Mouse (Mus musculus) midbrain, embryonic 16.5 days (tissue): ENCODE data around the gene Reep3. TPM values are rescaled to one million over a fixed set of nuclear protein-coding genes. Genes with fewer than 3 reads are reported as not detected.

Experiments
- ATAC-seq: fragments of 200-750 bp; cut with Nextera tagmentation; 2 replicates; pipeline ENCODE4 v1.8.0; 2017; ENCODE audit warnings: moderate TSS enrichment
- H3K27ac ChIP-seq: fragments of 300-500 bp; sonication (generic); 2 replicates; pipeline ENCODE4 v1.5.1; 2014; ENCODE audit warnings: mild to moderate bottlenecking, low read length, mixed read lengths
- H3K27me3 ChIP-seq: fragments of 300-500 bp; sonication (generic); 2 replicates; pipeline ENCODE4 v1.6.1; 2014; ENCODE audit warnings: low read depth, low read length, mixed read lengths; ENCODE audit not compliant: control insufficient read depth, insufficient read depth
- H3K36me3 ChIP-seq: fragments of 300-500 bp; sonication (generic); 2 replicates; pipeline ENCODE4 v1.6.1; 2014; ENCODE audit warnings: mild to moderate bottlenecking, low read length, moderate library complexity, mixed read lengths; ENCODE audit not compliant: control insufficient read depth, insufficient read depth
- H3K4me1 ChIP-seq: fragments of 300-500 bp; sonication (generic); 2 replicates; pipeline ENCODE4 v1.6.1; 2014; ENCODE audit warnings: mild to moderate bottlenecking, low read length, mixed read lengths; ENCODE audit not compliant: control insufficient read depth, insufficient read depth
- H3K4me2 ChIP-seq: fragments of 300-500 bp; sonication (generic); 2 replicates; pipeline ENCODE4 v1.6.1; 2014; ENCODE audit warnings: mild to moderate bottlenecking, low read length, mixed read lengths
- H3K4me3 ChIP-seq: fragments of 300-500 bp; sonication (generic); 2 replicates; pipeline ENCODE4 v1.5.1; 2014; ENCODE audit warnings: low read depth, mild to moderate bottlenecking, low read length, moderate library complexity, mixed read lengths
- H3K9ac ChIP-seq: fragments of 300-500 bp; sonication (generic); 2 replicates; pipeline ENCODE4 v1.6.1; 2014; ENCODE audit warnings: low read depth, low read length, mixed read lengths
- H3K9me3 ChIP-seq: fragments of 300-500 bp; sonication (generic); replicated peaks from 2 replicates; pipeline ENCODE4 v1.6.1; 2014; ENCODE audit warnings: mild to moderate bottlenecking, low read length, mixed read lengths; ENCODE audit not compliant: control insufficient read depth, poor library complexity, severe bottlenecking
- WGBS: fragments of 180-500 bp; shearing (Covaris S2); extraction: QIAGEN DNeasy Blood & Tissue Kit; methylation state at CpG from one replicate; pipeline ENCODE4 v1.1.7; 2014; 5-methylcytosine and 5-hydroxymethylcytosine counted together
- polyA plus RNA-seq: library from polyadenylated mRNA; unstranded; fragments of >200 nt; fragmentation: Nextera tagmentation; extraction: Ambion mirVana; gene quantifications from 2 replicates; pipeline ENCODE4 v1.2.1, GENCODE M21; 2015

The Reep3 gene
- polyA plus RNA-seq, 1 experiment from 2014 or later: 28.2 TPM

DNA sequence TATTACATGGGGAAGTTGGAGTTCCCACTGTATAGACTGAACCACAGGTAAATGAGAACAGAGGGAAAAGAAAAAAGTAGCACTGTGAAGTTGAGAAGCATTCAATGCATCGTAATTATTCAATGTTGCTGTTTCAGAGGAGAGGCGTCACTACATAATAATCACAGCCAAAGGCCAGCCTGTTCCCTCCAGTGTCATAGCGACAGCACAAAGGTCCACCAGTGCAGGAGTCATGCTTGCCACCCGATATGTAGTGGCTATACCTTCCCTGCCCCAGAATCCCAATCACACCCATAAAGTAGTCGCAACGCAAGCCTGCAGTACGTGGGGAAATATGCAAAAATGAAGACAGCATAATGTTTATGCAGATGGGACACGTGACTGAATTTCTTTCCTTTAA is 70.4 kb downstream of the Reep3 start:
- ATAC-seq: 0 out of 2 replicates have a peak, but pooled peaks have one; percentile 34
- Histone ChIP-seq H3K36me3 (no peaks in the 10 kb centered on the region), H3K4me2 (no peak overlapping the region), H3K27me3 (no peaks in the 10 kb centered on the region), H3K27ac (peak overlapping the region; percentile 50), H3K9me3 (no peaks in the 10 kb centered on the region), H3K9ac (no peak overlapping the region), H3K4me1 (peaks cover 8% of the 10 kb centered on the region; the same call in 1 of the 2 replicates), H3K4me3 (no peak overlapping the region)
- 63% methylated on average over 8 of the region's 8 CpGs for WGBS

- no peak overlapping the region for H3K9ac ChIP-seq
- peaks cover 8% of the 10 kb centered on the region; the same call in 1 of the 2 replicates for H3K4me1 ChIP-seq
- H3K4me2 ChIP-seq: no peak overlapping the region
- no peak overlapping the region for H3K4me3 ChIP-seq
- peak; percentile 83 for ATAC-seq
- no peaks in the 10 kb centered on the region for H3K9me3 ChIP-seq
- H3K27ac ChIP-seq: peak overlapping the region; percentile 50
- H3K27me3 ChIP-seq: no peaks in the 10 kb centered on the region
- no peaks in the 10 kb centered on the region for H3K36me3 ChIP-seq
- 61% methylated on average over 10 of the region's 10 CpGs for WGBS
Measured at GRCm38 (mm10) chr10:67025573-67026236, 71.0 kb downstream of the Reep3 start.

GRCm38 (mm10) chr10:67024391-67024790 is 72.4 kb downstream of the Reep3 start:
- Histone ChIP-seq H3K27ac (no peak overlapping the region), H3K9ac (no peak overlapping the region), H3K4me1 (peaks cover 8% of the 10 kb centered on the region; the same call in 1 of the 2 replicates), H3K36me3 (no peaks in the 10 kb centered on the region), H3K4me3 (no peak overlapping the region), H3K9me3 (no peaks in the 10 kb centered on the region), H3K4me2 (no peak overlapping the region), H3K27me3 (no peaks in the 10 kb centered on the region)
- WGBS: 95% methylated on average over 6 of the region's 6 CpGs
- no peak for ATAC-seq

DNA sequence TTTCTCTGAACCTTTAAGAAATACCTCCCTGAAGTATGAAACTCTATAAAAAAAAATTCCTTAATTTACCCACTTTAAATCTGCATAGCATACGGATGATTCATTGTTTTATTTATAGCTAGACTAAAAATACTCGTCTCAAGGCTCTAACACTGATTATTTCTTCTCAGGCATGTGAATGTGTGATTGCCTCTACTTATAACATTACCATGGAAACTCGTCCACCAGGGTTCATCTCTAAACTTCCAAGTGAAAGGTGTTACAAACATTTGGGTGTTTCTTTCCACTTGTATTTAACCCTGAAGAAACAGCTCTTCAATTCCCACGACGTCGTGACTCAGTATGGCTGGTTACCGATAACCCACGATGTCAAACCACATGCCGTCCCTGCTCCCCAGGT is 73.7 kb downstream of the Reep3 start:
- no peak for ATAC-seq
- 90% methylated on average over 9 of the region's 9 CpGs for WGBS
- no peak overlapping the region for H3K9ac ChIP-seq
- H3K36me3 ChIP-seq: no peaks in the 10 kb centered on the region
- H3K27ac ChIP-seq: no peak overlapping the region
- no peaks in the 10 kb centered on the region for H3K9me3 ChIP-seq
- H3K27me3 ChIP-seq: no peaks in the 10 kb centered on the region
- H3K4me2 ChIP-seq: no peak overlapping the region
- H3K4me3 ChIP-seq: no peak overlapping the region
- H3K4me1 ChIP-seq: peaks cover 8% of the 10 kb centered on the region; the same call in 1 of the 2 replicates

DNA sequence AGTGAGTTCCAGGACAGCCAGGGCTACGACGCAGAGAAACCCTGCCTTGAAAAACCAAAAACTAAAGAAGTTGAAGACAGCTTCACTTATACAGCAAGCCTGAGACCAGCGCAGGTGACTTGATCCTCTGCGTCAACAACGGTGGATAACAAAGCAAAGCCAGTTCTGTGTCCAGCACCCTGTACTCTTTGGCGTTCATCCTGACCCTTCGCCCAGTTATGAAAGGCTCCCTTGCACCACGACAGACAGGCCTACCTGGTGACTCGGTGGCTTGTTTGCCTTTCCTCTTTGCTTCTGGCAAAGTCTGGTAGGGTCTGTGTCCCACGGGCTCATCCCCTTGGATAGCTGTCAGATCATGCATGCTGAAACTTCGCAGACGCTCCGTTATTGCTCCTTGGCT is 75.3 kb downstream of the Reep3 start:
- Histone ChIP-seq H3K4me3 (no peak overlapping the region), H3K27ac (no peak overlapping the region), H3K36me3 (no peaks in the 10 kb centered on the region), H3K27me3 (no peaks in the 10 kb centered on the region), H3K9me3 (no peaks in the 10 kb centered on the region), H3K9ac (no peak overlapping the region), H3K4me2 (no peak overlapping the region), H3K4me1 (peaks cover 8% of the 10 kb centered on the region; the same call in 1 of the 2 replicates)
- WGBS: 94% methylated on average over 13 of the region's 13 CpGs
- no peak for ATAC-seq

DNA sequence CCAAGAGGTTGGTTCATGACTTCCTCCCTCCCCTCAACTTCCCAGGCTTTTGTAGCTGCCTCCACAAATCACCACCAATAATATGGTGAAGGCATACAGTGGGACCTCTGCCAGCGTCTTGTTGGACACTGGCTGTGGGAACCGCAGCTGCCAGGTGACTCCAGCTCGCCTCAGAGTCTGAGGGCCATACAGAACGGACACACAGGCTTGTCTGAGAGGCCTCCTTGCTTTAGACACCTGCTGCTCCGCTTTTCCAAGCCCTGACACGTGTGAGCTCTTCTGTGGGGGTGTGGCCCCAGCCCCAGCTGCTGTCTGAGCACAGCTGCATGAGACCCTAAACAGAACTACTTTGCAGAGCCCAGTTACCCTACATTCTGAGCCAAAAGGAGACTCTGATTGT is 77.9 kb downstream of the Reep3 start:
- Histone ChIP-seq H3K4me2 (no peak overlapping the region), H3K9me3 (no peaks in the 10 kb centered on the region), H3K4me1 (no peaks in the 10 kb centered on the region), H3K36me3 (no peaks in the 10 kb centered on the region), H3K4me3 (no peak overlapping the region), H3K27ac (0 out of 2 replicates have a peak overlapping the region, but pooled peaks have one; percentile 5), H3K27me3 (no peaks in the 10 kb centered on the region), H3K9ac (no peak overlapping the region)
- 55% methylated on average over 6 of the region's 6 CpGs for WGBS
- 0 out of 2 replicates have a peak, but pooled peaks have one; percentile 42 for ATAC-seq

- no peaks in the 10 kb centered on the region for H3K9me3 ChIP-seq
- H3K27me3 ChIP-seq: no peaks in the 10 kb centered on the region
- no peak overlapping the region for H3K27ac ChIP-seq
- H3K4me1 ChIP-seq: no peaks in the 10 kb centered on the region
- no peak overlapping the region for H3K4me3 ChIP-seq
- no peak overlapping the region for H3K4me2 ChIP-seq
- no peak for ATAC-seq
- H3K36me3 ChIP-seq: no peaks in the 10 kb centered on the region
- H3K9ac ChIP-seq: no peak overlapping the region
- 90% methylated on average over 4 of the region's 4 CpGs for WGBS
Measured at GRCm38 (mm10) chr10:67017891-67018290, 78.9 kb downstream of the Reep3 start.

GRCm38 (mm10) chr10:67017315-67017714 is 79.4 kb downstream of the Reep3 start:
- WGBS: 76% methylated on average over 2 of the region's 2 CpGs
- Histone ChIP-seq H3K27me3 (no peaks in the 10 kb centered on the region), H3K9me3 (no peaks in the 10 kb centered on the region), H3K4me1 (no peaks in the 10 kb centered on the region), H3K36me3 (no peaks in the 10 kb centered on the region), H3K9ac (no peak overlapping the region), H3K4me2 (no peak overlapping the region), H3K27ac (no peak overlapping the region), H3K4me3 (no peak overlapping the region)
- no peak for ATAC-seq

- no peaks in the 10 kb centered on the region for H3K27me3 ChIP-seq
- H3K4me1 ChIP-seq: no peaks in the 10 kb centered on the region
- H3K9ac ChIP-seq: no peak overlapping the region
- H3K27ac ChIP-seq: no peak overlapping the region
- 79% methylated on average over 4 of the region's 4 CpGs for WGBS
- H3K4me2 ChIP-seq: no peak overlapping the region
- ATAC-seq: no peak
- H3K9me3 ChIP-seq: no peaks in the 10 kb centered on the region
- H3K36me3 ChIP-seq: no peaks in the 10 kb centered on the region
- no peak overlapping the region for H3K4me3 ChIP-seq
Measured at GRCm38 (mm10) chr10:67016615-67017278, 80.0 kb downstream of the Reep3 start.
